Mouse (Mus musculus) MEL (cell line): ENCODE data around the gene Slc36a3.

Experiments
- CTCF ChIP-seq, 3 experiments: IDR thresholded peaks in 2 of 3; conservative IDR thresholded peaks in 1 of 3; 2 replicates each; pipeline ENCODE4 v1.5.1; 2011 to 2012; ENCODE audit warnings: low read length in 3 of 3, low read depth in 2 of 3, mild to moderate bottlenecking in 2 of 3, improper control_type of control experiment in 1 of 3, inconsistent platforms in 1 of 3, mixed read lengths in 1 of 3, moderate library complexity in 1 of 3; ENCODE audit not compliant: control insufficient read depth in 1 of 3, insufficient read depth in 1 of 3, poor library complexity in 1 of 3, severe bottlenecking in 1 of 3
- EP300 ChIP-seq, 2 experiments: IDR thresholded peaks; 2 replicates each; pipeline ENCODE4 v1.6.1; 2011; ENCODE audit warnings: improper control_type of control experiment in 2 of 2, low read length in 2 of 2, low read depth in 1 of 2, mild to moderate bottlenecking in 1 of 2
- MXI1 ChIP-seq: IDR thresholded peaks from 2 replicates; pipeline ENCODE4 v1.6.1; 2011; ENCODE audit warnings: mild to moderate bottlenecking, low read depth, low read length, improper control_type of control experiment
- POLR2A ChIP-seq, 2 experiments: IDR thresholded peaks; 2 replicates each; pipeline ENCODE4 v1.6.1; 2011 to 2012; ENCODE audit warnings: low read length in 2 of 2, mild to moderate bottlenecking in 2 of 2, control low read depth in 1 of 2, improper control_type of control experiment in 1 of 2, low read depth in 1 of 2, moderate library complexity in 1 of 2; ENCODE audit not compliant: control insufficient read depth in 1 of 2, insufficient read depth in 1 of 2, poor library complexity in 1 of 2
- POLR2AphosphoS2 ChIP-seq: IDR thresholded peaks from 2 replicates; pipeline ENCODE4 v1.6.1; 2011; ENCODE audit warnings: low read length, improper control_type of control experiment
- TBP ChIP-seq: IDR thresholded peaks from 2 replicates; pipeline ENCODE4 v1.8.0; 2011; ENCODE audit warnings: low read depth, low read length, improper control_type of control experiment
- USF1 ChIP-seq: IDR thresholded peaks from 2 replicates; pipeline ENCODE4 v1.6.1; 2014; ENCODE audit warnings: low read depth, mild to moderate bottlenecking, inconsistent platforms, low read length, improper control_type of control experiment, moderate library complexity
- ZKSCAN1 ChIP-seq: IDR thresholded peaks from 2 replicates; pipeline ENCODE4 v1.6.1; 2012; ENCODE audit warnings: low read depth, mild to moderate bottlenecking, inconsistent platforms, low read length, improper control_type of control experiment, moderate library complexity

- no peak for TF ChIP-seq USF1
- no peak for TF ChIP-seq POLR2A (IDR thresholded peaks at IDR 0.05; ENCODE audit: control insufficient read depth in 1 of 2, insufficient read depth in 1 of 2, low read depth in 1 of 2, low read length in 2 of 2, poor library complexity in 1 of 2)
- TF ChIP-seq MXI1, result no peak
- no peak for TF ChIP-seq CTCF (IDR thresholded peaks at IDR 0.05 in 2 of 3, conservative IDR thresholded peaks at IDR 0.05 in 1 of 3; ENCODE audit: control insufficient read depth in 1 of 3, insufficient read depth in 1 of 3, low read depth in 2 of 3, low read length in 3 of 3, poor library complexity in 1 of 3, severe bottlenecking in 1 of 3)
- TF ChIP-seq POLR2AphosphoS2, result no peak
- TF ChIP-seq EP300 (IDR thresholded peaks at IDR 0.05; ENCODE audit: low read depth in 1 of 2, low read length in 2 of 2), result no peak
- no peak for TF ChIP-seq ZKSCAN1
- no peak for TF ChIP-seq TBP
Observed at GRCm38 (mm10) chr11:55084629-55085028, 66.9 kb downstream of the Slc36a3 start.
